Mouse (Mus musculus) cerebellum, adult 2 months (tissue): Measurements from ENCODE around the gene Atad5.

Source experiments
- CTCF ChIP-seq: fragments of 200-500 bp; IDR thresholded peaks from 2 replicates; pipeline ENCODE4 v1.5.1; 2011; ENCODE audit warnings: low read depth, mild to moderate bottlenecking, control low read depth, low read length, moderate library complexity, borderline replicate concordance; ENCODE audit not compliant: insufficient read depth
- POLR2A ChIP-seq: fragments of 200-500 bp; IDR thresholded peaks from 2 replicates; pipeline ENCODE4 v1.6.1; 2011; ENCODE audit warnings: low read length, control low read depth, borderline replicate concordance; ENCODE audit not compliant: insufficient read depth

GRCm38 (mm10) chr11:80142872-80143271 is 53.7 kb downstream of the Atad5 start:
- TF ChIP-seq POLR2A (no peak), CTCF (no peak)
